In genomic region chr5:72914633-72915561, GRCm38 (mm10) we compare ENCODE assay signal across 8 mouse cellular contexts. TPM values are rescaled to one million over a fixed set of nuclear protein-coding genes. Genes with fewer than 3 reads are reported as not detected.
DNase-seq lines count a peak whose midpoint lies in the region; ATAC-seq and TF ChIP-seq lines count a peak whose summit lies in the region.

No protein-coding gene starts in this region.

- ATAC-seq in forebrain, embryonic 15.5 days (replicated peaks), result peak; percentile 67
- peak; percentile 64 for ATAC-seq in hindbrain, embryonic 16.5 days
- ATAC-seq in neural tube, embryonic 11.5 days (ENCODE audit: insufficient read depth, low FRiP score, low TSS enrichment), result peak; percentile 42

- peak; percentile 31 to 49 for DNase-seq in lung, adult 18-20 months
- no peak for DNase-seq in lung, postnatal 4 days
- DNase-seq in adrenal gland, postnatal 14 days, result peak; percentile 79
- no peak for DNase-seq in liver, adult 2 months (ENCODE audit: extremely low read depth, low read depth, low spot score)
- DNase-seq in neural tube, embryonic 11.5 days (ENCODE audit: low spot score), result peak; percentile 73
- DNase-seq in thymus, postnatal 14 days, result peak; percentile 63

- no peak for TF ChIP-seq CTCF in liver, adult 2 months (IDR thresholded peaks at IDR 0.05; ENCODE audit: low read depth, low read length)

- H3K9me3 ChIP-seq in forebrain, embryonic 15.5 days, result no peaks in the 10 kb centered on the region
- no peaks in the 10 kb centered on the region for H3K9me3 ChIP-seq in hindbrain, embryonic 16.5 days (ENCODE audit: control insufficient read depth, low read length)
- no peaks in the 10 kb centered on the region for H3K9me3 ChIP-seq in neural tube, embryonic 11.5 days (ENCODE audit: control insufficient read depth, low read length)

- H3K36me3 ChIP-seq in forebrain, embryonic 15.5 days, result no peaks in the 10 kb centered on the region
- H3K36me3 ChIP-seq in hindbrain, embryonic 16.5 days (ENCODE audit: control insufficient read depth, insufficient read depth, low read length), result no peaks in the 10 kb centered on the region
- no peaks in the 10 kb centered on the region for H3K36me3 ChIP-seq in liver, adult 2 months (ENCODE audit: control insufficient read depth, insufficient read depth, low read length)
- no peaks in the 10 kb centered on the region for H3K36me3 ChIP-seq in neural tube, embryonic 11.5 days (ENCODE audit: control insufficient read depth, insufficient read depth, low read length)

- H3K4me1 ChIP-seq in forebrain, embryonic 15.5 days, result peaks cover 31% of the 10 kb centered on the region
- peaks cover 17% of the 10 kb centered on the region for H3K4me1 ChIP-seq in hindbrain, embryonic 16.5 days (ENCODE audit: control insufficient read depth, insufficient read depth, low read depth, low read length)
- peaks cover 13% of the 10 kb centered on the region for H3K4me1 ChIP-seq in liver, adult 2 months (ENCODE audit: control insufficient read depth, insufficient read depth, low read length)
- peaks cover 10% of the 10 kb centered on the region for H3K4me1 ChIP-seq in neural tube, embryonic 11.5 days (ENCODE audit: control insufficient read depth, insufficient read depth, low read length)

- H3K4me2 ChIP-seq in forebrain, embryonic 15.5 days (replicated peaks), result peak overlapping the region; percentile 61
- peak overlapping the region; percentile 82 for H3K4me2 ChIP-seq in hindbrain, embryonic 16.5 days (ENCODE audit: low read length)
- peak overlapping the region; percentile 69 for H3K4me2 ChIP-seq in neural tube, embryonic 11.5 days (ENCODE audit: low read depth)

- peaks cover 25% of the 10 kb centered on the region for H3K79me2 ChIP-seq in liver, adult 2 months (ENCODE audit: control insufficient read depth, insufficient read depth, low read length)

- TF ChIP-seq POLR2A in liver, adult 2 months (IDR thresholded peaks at IDR 0.05; ENCODE audit: extremely low read depth, insufficient read depth, low read length), result no peak

- WGBS in forebrain, embryonic 15.5 days, result under 1% methylated on average over 64 of the region's 66 CpGs
- WGBS in hindbrain, embryonic 16.5 days, result under 1% methylated on average over 64 of the region's 66 CpGs
- WGBS in liver, adult 2 months, result under 1% methylated on average over 62 of the region's 66 CpGs
- 0% methylated on average over 62 of the region's 66 CpGs for WGBS in neural tube, embryonic 11.5 days

- H3K4me3 ChIP-seq in forebrain, embryonic 15.5 days, result peak overlapping the region; percentile 98
- H3K4me3 ChIP-seq in hindbrain, embryonic 16.5 days (ENCODE audit: low read length), result peak overlapping the region; percentile 99
- peak overlapping the region; percentile 98 for H3K4me3 ChIP-seq in liver, adult 2 months (ENCODE audit: insufficient read depth, low read depth, low read length)
- peak overlapping the region; percentile 95 for H3K4me3 ChIP-seq in neural tube, embryonic 11.5 days (ENCODE audit: low read depth, low read length)

- peak overlapping the region; percentile 96 for H3K9ac ChIP-seq in forebrain, embryonic 15.5 days (replicated peaks)
- H3K9ac ChIP-seq in hindbrain, embryonic 16.5 days (ENCODE audit: low read depth, low read length), result peak overlapping the region; percentile 100
- peak overlapping the region; percentile 97 for H3K9ac ChIP-seq in liver, adult 2 months (ENCODE audit: low read depth, low read length)
- H3K9ac ChIP-seq in neural tube, embryonic 11.5 days (ENCODE audit: low read length), result peak overlapping the region; percentile 99

- 0 out of 2 replicates have a peak, but pooled peaks cover 2% of the 10 kb centered on the region for H3K27me3 ChIP-seq in forebrain, embryonic 15.5 days
- no peaks in the 10 kb centered on the region for H3K27me3 ChIP-seq in hindbrain, embryonic 16.5 days (replicated peaks; ENCODE audit: control insufficient read depth, insufficient read depth, low read length)
- H3K27me3 ChIP-seq in liver, adult 2 months (ENCODE audit: control insufficient read depth, insufficient read depth, low read length), result no peaks in the 10 kb centered on the region
- H3K27me3 ChIP-seq in neural tube, embryonic 11.5 days (ENCODE audit: control insufficient read depth, insufficient read depth, low read length), result no peaks in the 10 kb centered on the region

- H3K27ac ChIP-seq in forebrain, embryonic 15.5 days (replicated peaks), result peak overlapping the region; percentile 96
- peak overlapping the region; percentile 98 for H3K27ac ChIP-seq in hindbrain, embryonic 16.5 days (ENCODE audit: low read depth, low read length)
- peak overlapping the region; percentile 92 for H3K27ac ChIP-seq in liver, adult 2 months (replicated peaks; ENCODE audit: insufficient read depth, low read depth, low read length)
- H3K27ac ChIP-seq in neural tube, embryonic 11.5 days (ENCODE audit: low read depth, low read length), result peak overlapping the region; percentile 98

RNA-seq across cellular contexts. Expression of gene Slain2, which starts 0.8 kb away (rescaled TPM):
- total RNA-seq in adrenal gland, postnatal 14 days (2021), result 57.0 and 58.8 TPM in 2 replicates
- polyA plus RNA-seq in forebrain, embryonic 15.5 days (2015; fragmentation: Nextera tagmentation; extraction: Ambion mirVana), result 17.9 and 18.4 TPM in 2 replicates
- polyA plus RNA-seq in hindbrain, embryonic 16.5 days (2015; fragmentation: Nextera tagmentation; extraction: Ambion mirVana), result 12.6 and 14.2 TPM in 2 replicates
- 12.7 and 14.0 TPM in 2 replicates for total RNA-seq in liver, adult 2 months (2014; rRNA removed)
- 10.3 and 10.7 TPM in 2 replicates for polyA plus RNA-seq in liver, adult 2 months (2012; rRNA removed)
- polyA plus RNA-seq in neural tube, embryonic 11.5 days (2014; fragmentation: Nextera tagmentation; extraction: Ambion mirVana), result 30.5 and 30.6 TPM in 2 replicates

RNA-seq across cellular contexts. Expression of gene Tec, which starts 46.6 kb away (rescaled TPM):
- 3.3 and 4.8 TPM in 2 replicates for total RNA-seq in adrenal gland, postnatal 14 days (2021)
- 3.5 and 3.7 TPM in 2 replicates for polyA plus RNA-seq in forebrain, embryonic 15.5 days (2015; fragmentation: Nextera tagmentation; extraction: Ambion mirVana)
- polyA plus RNA-seq in hindbrain, embryonic 16.5 days (2015; fragmentation: Nextera tagmentation; extraction: Ambion mirVana), result 8.4 and 9.8 TPM in 2 replicates
- 17.7 and 24.7 TPM in 2 replicates for total RNA-seq in liver, adult 2 months (2014; rRNA removed)
- 5.3 and 6.6 TPM in 2 replicates for polyA plus RNA-seq in liver, adult 2 months (2012; rRNA removed)
- 6.8 and 7.8 TPM in 2 replicates for polyA plus RNA-seq in neural tube, embryonic 11.5 days (2014; fragmentation: Nextera tagmentation; extraction: Ambion mirVana)

RNA-seq across cellular contexts. Expression of gene Gm10135, which starts 59.6 kb away (rescaled TPM):
- total RNA-seq in adrenal gland, postnatal 14 days (2021), result not detected in 2 replicates
- polyA plus RNA-seq in forebrain, embryonic 15.5 days (2015; fragmentation: Nextera tagmentation; extraction: Ambion mirVana), result not detected in 2 replicates
- polyA plus RNA-seq in hindbrain, embryonic 16.5 days (2015; fragmentation: Nextera tagmentation; extraction: Ambion mirVana), result not detected in 2 replicates
- not detected in 2 replicates for total RNA-seq in liver, adult 2 months (2014; rRNA removed)
- polyA plus RNA-seq in liver, adult 2 months (2012; rRNA removed), result not detected in 2 replicates
- not detected in 2 replicates for polyA plus RNA-seq in neural tube, embryonic 11.5 days (2014; fragmentation: Nextera tagmentation; extraction: Ambion mirVana)

Comparison
In these comparisons a context has a peak if more than half of its experiments do, and no peak if none do; other contexts are left out.
1. DNase-seq: peak in lung, adult 18-20 months (2 of 2), adrenal gland, postnatal 14 days (single experiment), neural tube, embryonic 11.5 days (single experiment) and thymus, postnatal 14 days (single experiment); none in lung, postnatal 4 days (0 of 2) and liver, adult 2 months (single experiment).
2. Peak in every context shown above with its lines, with median percentiles within 50 percentile points of each other: ATAC-seq, H3K27ac ChIP-seq, H3K4me2 ChIP-seq, H3K4me3 ChIP-seq and H3K9ac ChIP-seq.